Comparison of ENCODE assay signal across 7 mouse cellular contexts in genomic region chr7:4527302-4527689, GRCm38 (mm10). TPM values are rescaled to one million over a fixed set of nuclear protein-coding genes. Genes with fewer than 3 reads are reported as not detected.
DNase-seq lines count a peak whose midpoint lies in the region; ATAC-seq and TF ChIP-seq lines count a peak whose summit lies in the region.

No protein-coding gene starts in this region.

- 0 out of 2 replicates have a peak, but pooled peaks cover 3% of the 10 kb centered on the region for H3K27me3 ChIP-seq in neural tube, embryonic 11.5 days (ENCODE audit: control insufficient read depth, insufficient read depth, low read length)
- H3K27me3 ChIP-seq in forebrain, embryonic 16.5 days (replicated peaks; ENCODE audit: control insufficient read depth, insufficient read depth, low read length), result peaks cover 2% of the 10 kb centered on the region; the same call in 1 of the 2 replicates
- peaks cover 5% of the 10 kb centered on the region; the same call in 1 of the 2 replicates for H3K27me3 ChIP-seq in liver, embryonic 14.5 days (ENCODE audit: control insufficient read depth, insufficient read depth, low read length)

- no peak for TF ChIP-seq EP300 in liver, embryonic 14.5 days (IDR thresholded peaks at IDR 0.05; ENCODE audit: low read depth)

- WGBS in neural tube, embryonic 11.5 days, result 45% methylated on average over 18 of the region's 18 CpGs
- 55% methylated on average over 18 of the region's 18 CpGs for WGBS in forebrain, embryonic 16.5 days
- WGBS in liver, embryonic 14.5 days (ENCODE audit: insufficient replicate concordance), result 56% methylated on average over 18 of the region's 18 CpGs

- ATAC-seq in neural tube, embryonic 11.5 days (ENCODE audit: insufficient read depth, low FRiP score, low TSS enrichment), result no peak
- no peak for ATAC-seq in forebrain, embryonic 16.5 days
- no peak for ATAC-seq in liver, embryonic 14.5 days (ENCODE audit: insufficient read depth)

- H3K4me3 ChIP-seq in neural tube, embryonic 11.5 days (ENCODE audit: low read depth, low read length), result no peak overlapping the region
- no peak overlapping the region; the same call in 1 of the 2 replicates for H3K4me3 ChIP-seq in forebrain, embryonic 16.5 days (replicated peaks; ENCODE audit: low read length)
- no peak overlapping the region for H3K4me3 ChIP-seq in liver, embryonic 14.5 days (ENCODE audit: insufficient read depth in 1 of 2, low read depth in 2 of 2, low read length in 2 of 2)
- H3K4me3 ChIP-seq in layer of hippocampus, adult 2 months, result no peak overlapping the region

- H3K4me1 ChIP-seq in neural tube, embryonic 11.5 days (ENCODE audit: control insufficient read depth, insufficient read depth, low read length), result no peaks in the 10 kb centered on the region
- peaks cover 8% of the 10 kb centered on the region; the same call in 1 of the 2 replicates for H3K4me1 ChIP-seq in forebrain, embryonic 16.5 days (replicated peaks; ENCODE audit: control insufficient read depth, insufficient read depth, low read length)
- H3K4me1 ChIP-seq in liver, embryonic 14.5 days (replicated peaks; ENCODE audit: control insufficient read depth in 2 of 2, insufficient read depth in 2 of 2, low read length in 1 of 2), result peaks cover 0 to 6% of the 10 kb centered on the region in 2 experiments; a peak in 2 of 4 replicates

- no peaks in the 10 kb centered on the region for H3K9me3 ChIP-seq in neural tube, embryonic 11.5 days (ENCODE audit: control insufficient read depth, low read length)
- H3K9me3 ChIP-seq in forebrain, embryonic 16.5 days (ENCODE audit: control insufficient read depth, low read length), result no peaks in the 10 kb centered on the region
- no peaks in the 10 kb centered on the region for H3K9me3 ChIP-seq in liver, embryonic 14.5 days (ENCODE audit: control insufficient read depth, low read length)

- DNase-seq in neural tube, embryonic 11.5 days (ENCODE audit: low spot score), result peak; percentile 8
- DNase-seq in neural tube, embryonic 10.5 days (ENCODE audit: extremely low spot score, low spot score), result no peak
- no peak for DNase-seq in liver, embryonic 14.5 days (ENCODE audit: low read depth in 3 of 3, low spot score in 3 of 3)
- no peak for DNase-seq in thymus, adult 18-20 months
- DNase-seq in layer of hippocampus, adult 2 months (ENCODE audit: low spot score in 2 of 2), result no peak
- DNase-seq in cerebellum, adult 11 months, result no peak

- peak overlapping the region; percentile 46; the same call in 1 of the 2 replicates for H3K9ac ChIP-seq in neural tube, embryonic 11.5 days (ENCODE audit: low read length)
- no peak overlapping the region for H3K9ac ChIP-seq in forebrain, embryonic 16.5 days (replicated peaks; ENCODE audit: low read depth, low read length)
- no peak overlapping the region for H3K9ac ChIP-seq in liver, embryonic 14.5 days (replicated peaks)

- H3K27ac ChIP-seq in neural tube, embryonic 11.5 days (ENCODE audit: low read depth, low read length), result no peak overlapping the region
- no peak overlapping the region for H3K27ac ChIP-seq in forebrain, embryonic 16.5 days (ENCODE audit: low read length)
- H3K27ac ChIP-seq in liver, embryonic 14.5 days, result no peak overlapping the region
- no peak overlapping the region for H3K27ac ChIP-seq in layer of hippocampus, adult 2 months

- no peak for TF ChIP-seq CTCF in liver, embryonic 14.5 days (IDR thresholded peaks at IDR 0.05; ENCODE audit: low read depth)
- no peak for TF ChIP-seq CTCF in layer of hippocampus, adult 2 months (conservative IDR thresholded peaks at IDR 0.05)

- H3K4me2 ChIP-seq in neural tube, embryonic 11.5 days (ENCODE audit: low read depth), result peak overlapping the region; percentile 32
- peak overlapping the region; percentile 49; the same call in 1 of the 2 replicates for H3K4me2 ChIP-seq in forebrain, embryonic 16.5 days (ENCODE audit: low read length)
- H3K4me2 ChIP-seq in liver, embryonic 14.5 days (ENCODE audit: low read depth), result peak overlapping the region; percentile 49

- no peaks in the 10 kb centered on the region for H3K36me3 ChIP-seq in neural tube, embryonic 11.5 days (ENCODE audit: control insufficient read depth, insufficient read depth, low read length)
- H3K36me3 ChIP-seq in forebrain, embryonic 16.5 days (ENCODE audit: control insufficient read depth, insufficient read depth), result no peaks in the 10 kb centered on the region
- no peaks in the 10 kb centered on the region for H3K36me3 ChIP-seq in liver, embryonic 14.5 days (replicated peaks; ENCODE audit: control insufficient read depth, insufficient read depth, low read depth)

RNA-seq across cellular contexts. Expression of gene Tnni3, which starts 3.3 kb away (rescaled TPM):
- polyA plus RNA-seq in neural tube, embryonic 11.5 days (2014; fragmentation: Nextera tagmentation; extraction: Ambion mirVana), result 2.1 and 3.5 TPM in 2 replicates
- 1.2 and 1.7 TPM in 2 replicates for polyA plus RNA-seq in forebrain, embryonic 16.5 days (2015; fragmentation: Nextera tagmentation; extraction: Ambion mirVana)
- 0.30 and 0.35 TPM in 2 replicates for polyA plus RNA-seq in liver, embryonic 14.5 days (2012; rRNA removed)
- polyA plus RNA-seq in liver, embryonic 14.5 days (2014; fragmentation: Nextera tagmentation; extraction: Ambion mirVana), result 0.45 TPM in 1 of 2 replicates, not detected in the other
- under 1 TPM in 1 of 2 experiments, not detected in 1; 0.64 TPM for total RNA-seq in layer of hippocampus, adult 2 months (2021)

RNA-seq across cellular contexts. Expression of gene Dnaaf3, which starts 5.0 kb away (rescaled TPM):
- 0.93 and 0.95 TPM in 2 replicates for polyA plus RNA-seq in neural tube, embryonic 11.5 days (2014; fragmentation: Nextera tagmentation; extraction: Ambion mirVana)
- 1.4 and 1.6 TPM in 2 replicates for polyA plus RNA-seq in forebrain, embryonic 16.5 days (2015; fragmentation: Nextera tagmentation; extraction: Ambion mirVana)
- polyA plus RNA-seq in liver, embryonic 14.5 days (2012; rRNA removed), result 0.39 and 0.42 TPM in 2 replicates
- 0.09 TPM in 1 of 2 replicates, not detected in the other for polyA plus RNA-seq in liver, embryonic 14.5 days (2014; fragmentation: Nextera tagmentation; extraction: Ambion mirVana)
- under 1 TPM; 0.47 to 0.64 TPM for total RNA-seq in layer of hippocampus, adult 2 months (2021)

RNA-seq across cellular contexts. Expression of gene Tnnt1, which starts 11.1 kb away (rescaled TPM):
- 72.7 and 93.7 TPM in 2 replicates for polyA plus RNA-seq in neural tube, embryonic 11.5 days (2014; fragmentation: Nextera tagmentation; extraction: Ambion mirVana)
- 2.1 and 2.6 TPM in 2 replicates for polyA plus RNA-seq in forebrain, embryonic 16.5 days (2015; fragmentation: Nextera tagmentation; extraction: Ambion mirVana)
- polyA plus RNA-seq in liver, embryonic 14.5 days (2012; rRNA removed), result 2.0 and 4.0 TPM in 2 replicates
- polyA plus RNA-seq in liver, embryonic 14.5 days (2014; fragmentation: Nextera tagmentation; extraction: Ambion mirVana), result 2.6 and 3.3 TPM in 2 replicates
- 1 to 10 TPM; 1.7 to 4.0 TPM for total RNA-seq in layer of hippocampus, adult 2 months (2021)

RNA-seq across cellular contexts. Expression of gene Syt5, which starts 20.0 kb away (rescaled TPM):
- 9.0 and 10.8 TPM in 2 replicates for polyA plus RNA-seq in neural tube, embryonic 11.5 days (2014; fragmentation: Nextera tagmentation; extraction: Ambion mirVana)
- 176 and 222 TPM in 2 replicates for polyA plus RNA-seq in forebrain, embryonic 16.5 days (2015; fragmentation: Nextera tagmentation; extraction: Ambion mirVana)
- polyA plus RNA-seq in liver, embryonic 14.5 days (2012; rRNA removed), result 0.15 and 0.22 TPM in 2 replicates
- 0.25 and 0.81 TPM in 2 replicates for polyA plus RNA-seq in liver, embryonic 14.5 days (2014; fragmentation: Nextera tagmentation; extraction: Ambion mirVana)
- 100 to 1,000 TPM; 199 to 217 TPM for total RNA-seq in layer of hippocampus, adult 2 months (2021)

RNA-seq across cellular contexts. Expression of gene Ppp1r12c, which starts 25.8 kb away (rescaled TPM):
- polyA plus RNA-seq in neural tube, embryonic 11.5 days (2014; fragmentation: Nextera tagmentation; extraction: Ambion mirVana), result 41.1 and 43.3 TPM in 2 replicates
- 40.6 and 50.0 TPM in 2 replicates for polyA plus RNA-seq in forebrain, embryonic 16.5 days (2015; fragmentation: Nextera tagmentation; extraction: Ambion mirVana)
- 16.2 and 22.2 TPM in 2 replicates for polyA plus RNA-seq in liver, embryonic 14.5 days (2012; rRNA removed)
- polyA plus RNA-seq in liver, embryonic 14.5 days (2014; fragmentation: Nextera tagmentation; extraction: Ambion mirVana), result 15.6 and 22.2 TPM in 2 replicates
- total RNA-seq in layer of hippocampus, adult 2 months (2021), result 100 to 1,000 TPM; 157 to 161 TPM

Comparison
In these comparisons a context has a peak if more than half of its experiments do, and no peak if none do; other contexts are left out.
1. RNA of gene Tnnt1, which starts 11.1 kb away (polyA plus RNA-seq): 72.7 to 93.7 TPM in neural tube, embryonic 11.5 days; 2.0 to 4.0 TPM in liver, embryonic 14.5 days and 2.1 to 2.6 TPM in forebrain, embryonic 16.5 days; every median in the first group is over 10 times any median in the second.
2. Peak in every context shown above with its lines, with median percentiles within 50 percentile points of each other: H3K4me2 ChIP-seq.